Mouse (Mus musculus): Measurements from ENCODE around the gene Set.

The Set gene

DNA sequence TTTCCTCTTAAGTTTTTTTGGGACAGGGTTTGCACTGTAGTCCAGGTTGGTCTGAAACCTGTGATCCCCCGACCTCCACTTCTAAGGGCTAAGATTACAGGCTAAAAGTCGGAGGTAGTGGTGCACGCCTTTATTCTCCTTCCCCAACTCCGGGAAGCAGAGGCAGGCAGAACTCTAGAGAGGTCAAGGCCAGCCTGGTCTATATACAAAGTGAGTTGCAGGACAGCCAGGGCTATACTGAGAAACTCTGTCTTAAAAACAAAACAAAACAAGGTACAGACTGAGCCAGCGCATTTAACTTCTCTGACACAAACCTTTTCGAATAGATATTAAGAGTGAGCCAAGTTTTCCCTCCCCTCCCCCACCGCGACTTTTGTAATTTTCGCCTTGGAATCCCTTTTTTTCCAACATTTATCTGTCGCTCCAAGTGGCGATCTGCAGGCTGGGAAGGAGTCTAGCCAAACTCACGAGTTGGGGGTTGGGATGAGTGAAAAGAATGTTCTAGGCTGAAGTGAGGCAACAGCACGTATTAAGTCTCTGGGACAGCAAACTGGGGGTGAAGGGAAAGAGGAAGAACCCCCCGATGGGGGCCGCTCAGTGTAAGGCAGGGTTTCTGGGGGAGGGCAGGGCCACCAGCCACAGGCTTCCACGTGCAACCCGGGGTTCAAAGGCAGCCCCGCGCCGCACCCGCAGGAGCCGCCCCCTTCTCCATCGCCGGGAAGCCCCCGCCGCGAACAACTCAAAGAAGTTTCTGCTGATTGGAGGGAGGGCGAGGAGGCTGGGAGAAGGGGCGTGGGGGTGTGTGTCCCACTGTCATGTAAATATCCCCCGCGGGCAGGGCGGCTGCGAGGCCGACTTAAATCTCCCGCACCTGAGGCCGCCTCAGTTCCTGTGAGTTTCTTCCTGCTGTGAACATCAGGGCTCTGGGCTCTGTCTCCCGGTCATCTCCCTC, 4.3 kb downstream of the Set start:
- peak; percentile 41 for DNase-seq (ENCODE audit: low spot score)

- DNase-seq (ENCODE audit: low spot score): peak; percentile 42
These were observed 5.3 kb downstream of the Set start for GRCm38 (mm10) chr2:30062249-30063093.

DNA sequence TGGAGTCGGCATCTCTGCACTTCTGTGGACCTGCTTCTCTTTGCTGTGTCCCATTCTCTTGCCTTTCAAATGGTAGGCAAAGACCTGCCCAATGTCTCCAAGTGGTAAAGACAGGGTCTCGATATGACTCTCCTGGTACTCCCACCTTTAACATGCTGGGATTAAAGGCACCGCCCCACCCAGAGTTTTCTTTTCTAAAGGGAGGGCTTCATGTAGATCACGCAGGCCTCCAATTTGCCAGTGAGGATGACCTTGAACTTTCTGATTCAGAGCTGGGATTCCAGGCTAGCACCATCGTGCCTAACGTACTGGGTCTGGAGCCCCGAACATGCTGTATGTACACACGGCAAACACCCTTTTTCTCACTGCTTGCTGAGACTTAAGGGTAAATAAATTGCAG, 6.1 kb downstream of the Set start:
- no peak for DNase-seq (ENCODE audit: low spot score)

GRCm38 (mm10) chr2:30063791-30064190, 6.6 kb downstream of the Set start:
- DNase-seq (ENCODE audit: low spot score): no peak

DNA sequence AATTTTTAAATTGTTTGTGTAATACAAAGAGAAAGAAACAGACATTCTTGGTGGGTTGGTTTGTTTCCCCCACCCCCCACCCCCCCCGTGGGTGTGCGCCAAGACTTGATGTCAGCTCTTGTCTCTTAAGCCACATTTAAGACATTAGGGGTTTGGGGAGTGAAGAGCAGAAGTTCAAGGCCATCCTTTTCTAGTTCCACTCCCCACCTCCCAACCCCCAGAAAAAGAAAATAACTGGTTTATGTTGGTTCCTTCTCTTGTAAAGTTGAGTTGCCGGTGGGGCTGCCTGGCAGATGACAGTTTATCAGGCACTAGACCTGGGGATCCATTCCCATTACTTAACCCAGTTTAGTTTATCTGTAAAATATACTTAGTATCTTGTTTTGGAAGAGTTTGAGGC, 7.1 kb downstream of the Set start:
- no peak for DNase-seq (ENCODE audit: low spot score)

GRCm38 (mm10) chr2:30066046-30066901, 9.1 kb downstream of the Set start:
- peak; percentile 90 for DNase-seq (ENCODE audit: low spot score)

DNA sequence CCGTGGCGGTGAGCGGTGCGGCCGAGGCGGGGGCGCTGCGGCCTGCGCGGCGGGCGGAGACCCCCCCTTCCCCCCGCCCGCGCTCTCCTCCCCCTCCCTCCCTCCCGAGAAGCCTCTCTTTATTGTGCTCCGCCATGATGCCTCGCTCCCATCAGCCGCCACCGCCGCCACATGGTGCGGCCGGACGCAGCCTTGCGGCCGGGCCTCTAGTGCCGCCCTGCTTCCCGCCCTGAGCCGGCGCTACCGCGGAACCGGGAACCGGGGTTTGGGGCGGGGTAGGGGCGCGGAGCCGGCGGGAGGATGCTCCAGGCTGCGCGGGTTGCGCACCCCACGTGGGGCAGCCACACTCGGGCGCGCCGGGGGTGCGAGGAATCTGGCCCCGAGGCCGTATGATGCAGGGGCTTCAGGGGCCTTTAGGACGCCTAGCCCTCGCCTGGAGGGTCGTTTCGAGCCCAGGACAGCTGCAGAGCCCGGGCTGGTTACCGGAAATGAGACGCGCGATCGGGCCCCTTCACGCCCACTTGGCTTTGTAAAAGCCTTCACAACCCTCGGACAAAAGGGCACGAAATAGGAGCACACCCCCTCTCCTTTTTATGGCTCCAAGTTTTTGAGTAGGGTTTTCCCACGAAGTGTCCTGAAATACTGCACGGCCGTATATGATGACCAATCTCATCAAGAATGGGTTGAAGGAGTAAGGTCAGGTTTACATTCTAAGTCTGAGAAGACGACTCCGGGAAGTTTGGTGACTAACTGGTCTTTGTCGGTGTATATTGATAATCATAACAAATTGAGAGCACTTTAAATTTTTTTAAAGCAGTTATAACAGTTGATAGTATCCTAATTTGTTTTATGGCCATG, 10.1 kb downstream of the Set start:
- DNase-seq (ENCODE audit: low spot score): peak; percentile 37

DNA sequence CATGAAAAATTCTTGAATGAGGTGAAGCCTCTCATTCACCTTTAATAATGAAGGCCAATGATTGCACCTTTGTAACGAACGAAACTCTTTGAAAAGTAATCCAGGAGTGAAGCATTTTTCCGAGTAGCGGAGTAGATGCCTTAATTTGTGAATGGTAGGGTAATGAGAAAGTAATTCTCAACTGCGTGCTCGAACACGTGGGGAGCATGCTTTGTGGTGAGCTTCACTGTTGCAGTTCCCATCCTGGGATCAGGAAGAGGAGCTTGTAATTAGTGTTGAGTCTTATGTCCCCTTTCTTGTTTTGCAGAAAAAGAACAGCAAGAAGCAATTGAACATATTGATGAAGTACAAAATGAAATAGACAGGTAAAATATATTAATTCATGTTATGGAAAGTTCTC, 10.8 kb downstream of the Set start:
- DNase-seq (ENCODE audit: low spot score): no peak

DNA sequence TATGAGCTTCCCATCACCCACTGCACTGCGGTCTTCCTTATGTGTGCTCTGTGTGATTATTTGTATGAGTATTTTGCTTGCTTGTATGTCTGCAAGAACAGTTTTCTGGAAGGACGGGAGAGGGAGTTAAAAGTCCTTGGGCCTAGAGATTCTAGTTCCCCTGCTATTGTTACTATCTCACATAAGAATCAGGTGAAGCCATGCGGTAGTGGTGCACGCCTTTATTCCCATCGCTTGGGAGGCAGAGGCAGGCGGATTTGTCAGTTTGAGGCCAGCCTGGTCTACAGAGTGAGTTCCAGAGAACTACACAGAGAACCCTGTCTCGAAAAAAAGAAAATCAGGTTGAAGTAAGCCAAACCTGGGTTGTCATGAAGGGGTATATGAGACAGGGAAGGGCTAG, 15.7 kb downstream of the Set start:
- no peak for DNase-seq (ENCODE audit: low spot score)

DNA sequence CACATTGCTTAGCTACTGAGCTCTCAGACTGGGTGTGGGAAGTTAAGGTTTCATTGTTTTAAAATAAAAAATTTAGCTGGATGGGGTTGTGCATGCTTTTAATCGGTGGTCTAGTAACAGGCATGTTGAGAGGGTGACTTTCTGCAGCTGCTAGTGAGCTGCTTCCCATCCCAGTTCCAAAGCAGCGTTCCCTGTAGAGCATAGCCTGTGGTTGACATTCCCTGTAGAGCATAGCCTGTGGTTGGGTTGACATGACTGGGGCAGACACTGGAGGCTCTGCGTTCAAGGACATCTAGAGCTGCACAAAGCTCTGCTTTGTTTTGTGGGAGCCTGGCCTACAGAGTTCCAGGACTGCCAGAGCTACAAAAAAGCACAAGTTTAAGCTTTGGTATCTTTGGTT, 16.1 kb downstream of the Set start:
- no peak for DNase-seq (ENCODE audit: low spot score)

DNA sequence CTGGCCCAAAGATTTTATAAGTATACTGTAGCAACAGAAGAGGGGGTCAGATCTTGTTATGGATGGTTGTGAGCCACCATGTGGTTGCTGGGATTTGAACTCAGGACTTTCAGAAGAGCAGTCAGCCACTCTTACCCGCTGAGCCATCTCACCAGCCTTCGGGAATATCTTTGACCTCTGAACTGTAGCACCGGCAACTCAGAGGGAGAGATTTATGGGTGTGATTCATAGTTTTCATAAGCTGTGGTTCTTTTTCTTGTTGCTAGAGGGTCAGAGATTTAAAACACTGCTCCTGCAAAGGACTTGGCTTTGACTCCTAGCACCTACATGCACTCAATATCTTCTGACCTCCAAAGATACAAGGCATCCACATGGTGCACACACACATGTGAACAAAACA, 18.4 kb downstream of the Set start:
- no peak for DNase-seq (ENCODE audit: low spot score)

GRCm38 (mm10) chr2:30076439-30076838, 19.3 kb downstream of the Set start:
- DNase-seq (ENCODE audit: low spot score): no peak

GRCm38 (mm10) chr2:30076959-30077358, 19.8 kb downstream of the Set start:
- no peak for DNase-seq (ENCODE audit: low spot score)

- DNase-seq (ENCODE audit: low spot score): peak; percentile 88
These were observed 20.5 kb downstream of the Set start, which contains the start of gene Pkn3 for GRCm38 (mm10) chr2:30077502-30078348. Gene Pkn3, plus strand, starts transcription at chr2:30077684.

GRCm38 (mm10) chr2:30078349-30078712, 21.2 kb downstream of the Set start:
- no peak for DNase-seq (ENCODE audit: low spot score)

- DNase-seq (ENCODE audit: low spot score): no peak
These were observed 21.6 kb downstream of the Set start for GRCm38 (mm10) chr2:30078760-30079159.

DNA sequence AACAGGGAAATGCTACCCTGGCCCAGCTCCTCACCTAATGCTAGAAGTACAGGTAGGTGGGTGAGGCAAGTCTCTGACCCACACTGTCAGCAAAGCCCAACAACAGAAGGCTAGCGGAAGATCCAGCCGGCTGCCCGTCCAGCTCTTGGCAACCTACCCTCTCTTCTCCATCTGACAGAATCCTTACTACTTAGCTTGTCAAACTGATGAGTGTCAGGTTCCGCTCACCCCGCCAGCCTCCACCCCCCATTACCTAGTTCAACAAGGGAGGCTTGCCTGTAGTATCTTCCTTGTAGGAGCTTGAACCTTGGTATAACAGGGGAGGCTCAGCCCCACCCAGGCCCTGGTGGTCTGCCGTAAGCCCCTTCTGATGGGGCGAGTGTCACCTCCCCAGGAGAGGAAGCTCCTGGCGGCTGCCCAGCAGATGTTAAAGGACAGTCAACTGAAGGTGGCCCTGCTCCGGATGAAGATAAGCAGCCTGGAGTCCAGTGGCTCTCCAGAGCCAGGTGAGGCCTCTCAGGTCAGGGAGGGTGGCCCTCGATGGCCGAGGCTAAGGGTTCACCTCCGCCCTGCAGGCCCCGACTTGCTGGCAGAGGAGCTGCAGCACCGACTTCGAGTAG, 23.1 kb downstream of the Set start:
- DNase-seq (ENCODE audit: low spot score): no peak

DNA sequence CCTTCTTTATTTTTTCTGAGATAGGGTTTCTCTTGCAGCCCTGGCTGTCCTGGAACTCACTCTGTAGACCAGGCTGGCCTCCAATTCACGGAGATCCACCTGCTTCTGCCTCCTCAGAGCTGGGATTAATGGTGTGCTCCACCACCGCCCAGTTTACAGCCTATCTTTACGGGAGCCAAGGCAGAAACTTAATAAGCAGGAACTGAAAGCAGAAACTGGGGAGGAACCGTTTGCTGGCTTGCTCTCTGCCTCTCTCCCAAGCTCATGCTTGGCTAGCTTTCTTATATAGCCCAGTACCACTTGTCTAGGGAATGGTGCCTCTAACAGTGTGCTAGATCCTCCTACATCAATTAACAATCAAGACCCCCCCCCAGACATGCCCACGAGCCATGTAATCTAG, 26.9 kb downstream of the Set start:
- DNase-seq (ENCODE audit: low spot score): no peak

GRCm38 (mm10) chr2:30084632-30085031, 27.5 kb downstream of the Set start:
- DNase-seq (ENCODE audit: low spot score): no peak

- no peak for DNase-seq (ENCODE audit: low spot score)
These were observed 30.1 kb downstream of the Set start for GRCm38 (mm10) chr2:30087310-30087709.

Measured in ovary, postnatal 14 days (tissue).